ENCODE assay signal across 9 mouse cellular contexts in the genomic region with DNA sequence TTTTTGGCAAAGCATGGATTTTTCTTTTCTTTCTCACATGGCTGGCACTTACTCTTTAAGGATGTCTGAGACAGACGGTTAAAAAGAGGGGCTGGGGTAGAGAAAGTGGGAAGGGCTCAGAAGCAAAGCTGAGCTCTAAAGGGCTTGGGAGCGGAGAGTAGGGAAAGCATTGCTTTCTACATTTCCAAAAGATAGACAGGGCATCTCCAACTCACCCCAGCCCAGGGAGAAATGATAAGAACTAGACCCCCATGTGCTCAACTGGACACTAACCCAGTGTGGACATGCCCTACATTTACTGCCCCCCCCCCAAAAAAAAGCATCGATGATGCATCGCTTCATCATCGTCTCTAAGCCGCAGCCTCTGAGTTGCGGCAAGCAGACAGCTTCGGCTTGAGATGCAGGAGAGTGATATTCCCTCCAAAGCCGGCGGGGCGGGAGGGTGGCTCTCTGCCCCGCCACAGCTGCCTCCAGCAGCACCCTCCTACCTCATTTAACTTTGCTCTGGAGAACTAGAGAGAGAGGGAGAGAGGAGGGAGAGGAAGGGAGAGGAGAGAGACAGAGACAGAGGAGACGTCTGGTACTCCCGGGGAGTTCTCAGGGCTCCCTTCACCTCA. TPM values are rescaled to one million over a fixed set of nuclear protein-coding genes. Genes with fewer than 3 reads are reported as not detected.
DNase-seq lines count a peak whose midpoint lies in the region; ATAC-seq and TF ChIP-seq lines count a peak whose summit lies in the region.
"Had no signal": no experiment of that assay in that cellular context is flagged by ENCODE, and none has a peak within 500 bp of the region (broad histone marks: within the 10 kb centered on the region; RNA-seq: fewer than 3 reads in every experiment).

No protein-coding gene starts in this region.

- no peak overlapping the region for H3K9ac ChIP-seq in stomach, embryonic 15.5 days
- H3K9ac ChIP-seq in stomach, postnatal 0 days (ENCODE audit: low read length): no peak overlapping the region
- H3K9ac ChIP-seq in intestine, embryonic 15.5 days: no peak overlapping the region

- H3K27ac ChIP-seq in gastrocnemius, adult 2 months: no peak overlapping the region
- H3K27ac ChIP-seq in stomach, embryonic 15.5 days: no peak overlapping the region
- no peak overlapping the region for H3K27ac ChIP-seq in stomach, postnatal 0 days (replicated peaks)
- no peak overlapping the region for H3K27ac ChIP-seq in intestine, embryonic 15.5 days
- H3K27ac ChIP-seq in olfactory bulb, adult 2 months (ENCODE audit: insufficient read depth, low read depth, low read length): no peak overlapping the region
- H3K27ac ChIP-seq: macrophage had no signal

- peaks cover 36% of the 10 kb centered on the region for H3K27me3 ChIP-seq in stomach, embryonic 15.5 days (replicated peaks)
- H3K27me3 ChIP-seq in stomach, postnatal 0 days (ENCODE audit: control insufficient read depth, insufficient read depth, low read length): no peaks in the 10 kb centered on the region
- peaks cover 42% of the 10 kb centered on the region for H3K27me3 ChIP-seq in intestine, embryonic 15.5 days (replicated peaks)

- DNase-seq in gastrocnemius, adult 2 months: peak; percentile 15
- DNase-seq in gastrocnemius, postnatal 10 days: no peak
- DNase-seq in stomach, postnatal 0 days (ENCODE audit: low spot score): no peak
- DNase-seq in ovary, adult 18-20 months (ENCODE audit: low spot score): no peak
- no peak for DNase-seq in yolk sac, embryonic 10.5 days (ENCODE audit: low spot score)

- WGBS in stomach, embryonic 15.5 days: 9% methylated on average over 14 of the region's 14 CpGs
- 13% methylated on average over 14 of the region's 14 CpGs for WGBS in stomach, postnatal 0 days
- WGBS in intestine, embryonic 15.5 days: 8% methylated on average over 14 of the region's 14 CpGs
- 3% methylated on average over 14 of the region's 14 CpGs for WGBS in olfactory bulb, adult 2 months

- H3K4me1 ChIP-seq in stomach, embryonic 15.5 days: peaks cover 8% of the 10 kb centered on the region; the same call in 1 of the 2 replicates
- no peaks in the 10 kb centered on the region for H3K4me1 ChIP-seq in stomach, postnatal 0 days (replicated peaks; ENCODE audit: control insufficient read depth, insufficient read depth)
- peaks cover 12% of the 10 kb centered on the region for H3K4me1 ChIP-seq in intestine, embryonic 15.5 days (replicated peaks)
- peaks cover 28% of the 10 kb centered on the region for H3K4me1 ChIP-seq in olfactory bulb, adult 2 months (ENCODE audit: control insufficient read depth, insufficient read depth, low read length)

- no peak for TF ChIP-seq POLR2A in olfactory bulb, adult 2 months (IDR thresholded peaks at IDR 0.05; ENCODE audit: insufficient read depth, low read depth, low read length)

- H3K4me2 ChIP-seq in stomach, embryonic 15.5 days: peak overlapping the region; percentile 92; the same call in 1 of the 2 replicates
- no peak overlapping the region for H3K4me2 ChIP-seq in stomach, postnatal 0 days (replicated peaks; ENCODE audit: low read depth)
- peak overlapping the region; percentile 89 for H3K4me2 ChIP-seq in intestine, embryonic 15.5 days (replicated peaks)

- ATAC-seq in stomach, embryonic 15.5 days (ENCODE audit: insufficient read depth, low FRiP score, low read depth): no peak
- ATAC-seq in stomach, postnatal 0 days (ENCODE audit: low FRiP score, low TSS enrichment): no peak
- ATAC-seq in intestine, embryonic 15.5 days: no peak

- peak overlapping the region; percentile 84 for H3K4me3 ChIP-seq in gastrocnemius, adult 2 months
- peak overlapping the region; percentile 43; the same call in 1 of the 2 replicates for H3K4me3 ChIP-seq in stomach, embryonic 15.5 days (replicated peaks)
- no peak overlapping the region for H3K4me3 ChIP-seq in stomach, postnatal 0 days (ENCODE audit: low read depth, low read length)
- H3K4me3 ChIP-seq in intestine, embryonic 15.5 days (replicated peaks): no peak overlapping the region
- H3K4me3 ChIP-seq in olfactory bulb, adult 2 months (ENCODE audit: insufficient read depth, low read depth, low read length): peak overlapping the region; percentile 43

- intact Hi-C loops in gastrocnemius, adult 2 months (cut with DNase I): no loop called here

- no peaks in the 10 kb centered on the region for H3K36me3 ChIP-seq in stomach, embryonic 15.5 days
- H3K36me3 ChIP-seq in stomach, postnatal 0 days (ENCODE audit: control insufficient read depth, insufficient read depth, low read length): no peaks in the 10 kb centered on the region
- no peaks in the 10 kb centered on the region for H3K36me3 ChIP-seq in intestine, embryonic 15.5 days

- no peaks in the 10 kb centered on the region for H3K9me3 ChIP-seq in stomach, embryonic 15.5 days
- H3K9me3 ChIP-seq in stomach, postnatal 0 days (ENCODE audit: control insufficient read depth, low read length): no peaks in the 10 kb centered on the region
- no peaks in the 10 kb centered on the region for H3K9me3 ChIP-seq in intestine, embryonic 15.5 days

- TF ChIP-seq CTCF in gastrocnemius, adult 2 months (IDR thresholded peaks at IDR 0.05): no peak
- TF ChIP-seq CTCF in stomach, postnatal 0 days (IDR thresholded peaks at IDR 0.05; ENCODE audit: low read depth): no peak
- TF ChIP-seq CTCF in olfactory bulb, adult 2 months (IDR thresholded peaks at IDR 0.05; ENCODE audit: insufficient read depth, low read depth, low read length): no peak

- no peak for TF ChIP-seq EP300 in stomach, postnatal 0 days (optimal IDR thresholded peaks at IDR 0.05)

RNA-seq across cellular contexts. Expression of a gene that starts 1.5 kb away (rescaled TPM):
- total RNA-seq in gastrocnemius, adult 2 months (2021): 1 to 10 TPM; 1.2 to 1.5 TPM
- total RNA-seq in gastrocnemius, postnatal 10 days (2021): 1 to 10 TPM in 1 of 2 experiments, under 1 TPM in 1; 0.49 to 1.9 TPM
- 1.3 and 1.4 TPM in 2 replicates for polyA plus RNA-seq in stomach, embryonic 15.5 days (2015; fragmentation: Nextera tagmentation; extraction: Ambion mirVana)
- polyA plus RNA-seq in stomach, postnatal 0 days (2015; fragmentation: Nextera tagmentation; extraction: Ambion mirVana): 0.35 and 0.46 TPM in 2 replicates
- 0.97 and 1.1 TPM in 2 replicates for polyA plus RNA-seq in intestine, embryonic 15.5 days (2015; fragmentation: Nextera tagmentation; extraction: Ambion mirVana)
- polyA plus RNA-seq in olfactory bulb, adult 2 months (2012; ENCODE audit: insufficient read depth, insufficient read length, low replicate concordance, missing spikeins): not detected in 2 replicates

RNA-seq across cellular contexts. Expression of a gene that starts 13.0 kb away (rescaled TPM):
- 10 to 100 TPM; 66.3 to 67.4 TPM for total RNA-seq in gastrocnemius, adult 2 months (2021)
- 10 to 100 TPM; 53.6 to 57.6 TPM for total RNA-seq in gastrocnemius, postnatal 10 days (2021)
- 22.9 and 26.8 TPM in 2 replicates for polyA plus RNA-seq in stomach, embryonic 15.5 days (2015; fragmentation: Nextera tagmentation; extraction: Ambion mirVana)
- 8.2 and 10.3 TPM in 2 replicates for polyA plus RNA-seq in stomach, postnatal 0 days (2015; fragmentation: Nextera tagmentation; extraction: Ambion mirVana)
- 23.3 and 23.7 TPM in 2 replicates for polyA plus RNA-seq in intestine, embryonic 15.5 days (2015; fragmentation: Nextera tagmentation; extraction: Ambion mirVana)
- polyA plus RNA-seq in olfactory bulb, adult 2 months (2012; ENCODE audit: insufficient read depth, insufficient read length, low replicate concordance, missing spikeins): not detected in 2 replicates

RNA-seq across cellular contexts. Expression of a gene that starts 32.3 kb away (rescaled TPM):
- total RNA-seq in gastrocnemius, adult 2 months (2021): not detected
- not detected for total RNA-seq in gastrocnemius, postnatal 10 days (2021)
- 0.84 and 1.1 TPM in 2 replicates for polyA plus RNA-seq in stomach, embryonic 15.5 days (2015; fragmentation: Nextera tagmentation; extraction: Ambion mirVana)
- 0.70 and 0.76 TPM in 2 replicates for polyA plus RNA-seq in stomach, postnatal 0 days (2015; fragmentation: Nextera tagmentation; extraction: Ambion mirVana)
- 0.67 and 0.92 TPM in 2 replicates for polyA plus RNA-seq in intestine, embryonic 15.5 days (2015; fragmentation: Nextera tagmentation; extraction: Ambion mirVana)
- polyA plus RNA-seq in olfactory bulb, adult 2 months (2012; ENCODE audit: insufficient read depth, insufficient read length, low replicate concordance, missing spikeins): not detected in 2 replicates

RNA-seq across cellular contexts. Expression of a gene that starts 45.1 kb away (rescaled TPM):
- total RNA-seq in gastrocnemius, adult 2 months (2021): 1 to 10 TPM; 1.8 to 2.2 TPM
- 10 to 100 TPM; 12.0 to 15.4 TPM for total RNA-seq in gastrocnemius, postnatal 10 days (2021)
- polyA plus RNA-seq in stomach, embryonic 15.5 days (2015; fragmentation: Nextera tagmentation; extraction: Ambion mirVana): 29.0 and 32.2 TPM in 2 replicates
- polyA plus RNA-seq in stomach, postnatal 0 days (2015; fragmentation: Nextera tagmentation; extraction: Ambion mirVana): 15.1 and 17.6 TPM in 2 replicates
- polyA plus RNA-seq in intestine, embryonic 15.5 days (2015; fragmentation: Nextera tagmentation; extraction: Ambion mirVana): 24.9 and 26.7 TPM in 2 replicates
- polyA plus RNA-seq in olfactory bulb, adult 2 months (2012; ENCODE audit: insufficient read depth, insufficient read length, low replicate concordance, missing spikeins): not detected in 2 replicates

RNA-seq across cellular contexts. Expression of a gene that starts 52.3 kb away (rescaled TPM):
- total RNA-seq in gastrocnemius, adult 2 months (2021): 1 to 10 TPM; 1.0 to 1.3 TPM
- 10 to 100 TPM in 1 of 2 experiments, 1 to 10 TPM in 1; 8.0 to 13.1 TPM for total RNA-seq in gastrocnemius, postnatal 10 days (2021)
- polyA plus RNA-seq in stomach, embryonic 15.5 days (2015; fragmentation: Nextera tagmentation; extraction: Ambion mirVana): 112 and 123 TPM in 2 replicates
- polyA plus RNA-seq in stomach, postnatal 0 days (2015; fragmentation: Nextera tagmentation; extraction: Ambion mirVana): 117 and 127 TPM in 2 replicates
- polyA plus RNA-seq in intestine, embryonic 15.5 days (2015; fragmentation: Nextera tagmentation; extraction: Ambion mirVana): 68.0 and 117 TPM in 2 replicates
- polyA plus RNA-seq in olfactory bulb, adult 2 months (2012; ENCODE audit: insufficient read depth, insufficient read length, low replicate concordance, missing spikeins): not detected in 2 replicates

Comparison
In these comparisons a context has a peak if more than half of its experiments do, and no peak if none do; other contexts are left out.
1. H3K4me3 ChIP-seq: peak in gastrocnemius, adult 2 months (single experiment), stomach, embryonic 15.5 days (single experiment) and olfactory bulb, adult 2 months (single experiment); none in stomach, postnatal 0 days (single experiment) and intestine, embryonic 15.5 days (single experiment).